Mouse (Mus musculus): ENCODE results near the gene Slc2a12.

The Slc2a12 gene

DNA sequence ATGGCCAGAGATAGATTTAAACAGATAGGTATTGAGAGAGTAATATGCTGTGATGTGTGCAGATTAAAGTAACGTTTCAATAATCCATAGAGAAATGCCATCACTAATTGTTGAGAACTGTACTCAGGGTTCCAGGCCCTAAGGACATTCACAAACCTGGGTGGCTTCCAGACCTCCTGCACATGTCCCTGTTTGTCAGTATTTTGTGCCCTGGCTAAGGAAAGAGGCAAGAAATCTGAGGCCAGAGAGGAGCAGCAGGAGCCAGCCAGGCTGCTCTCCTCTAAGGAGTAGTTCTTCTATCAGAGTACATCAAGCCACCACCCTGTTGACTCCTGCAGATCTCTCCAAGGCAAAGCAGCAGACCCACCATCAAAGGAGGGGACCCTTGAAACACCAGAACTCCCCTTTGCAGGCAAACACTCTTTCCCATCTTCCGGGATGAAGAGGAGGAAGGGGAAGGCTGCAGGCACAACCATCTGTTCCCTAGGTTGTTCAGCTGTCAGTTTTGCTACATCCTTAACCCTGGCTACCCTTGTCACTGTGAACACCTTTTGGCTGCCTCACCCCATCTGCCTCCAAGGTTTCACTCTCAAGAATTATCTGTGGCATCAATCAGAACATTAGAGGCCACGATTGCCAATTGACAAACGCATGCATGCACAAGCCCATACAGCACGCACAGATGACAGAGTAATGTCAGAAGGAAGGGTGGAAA is 15.6 kb downstream of the Slc2a12 start:
- in situ Hi-C loops (cut with MboI): no loop called here

DNA sequence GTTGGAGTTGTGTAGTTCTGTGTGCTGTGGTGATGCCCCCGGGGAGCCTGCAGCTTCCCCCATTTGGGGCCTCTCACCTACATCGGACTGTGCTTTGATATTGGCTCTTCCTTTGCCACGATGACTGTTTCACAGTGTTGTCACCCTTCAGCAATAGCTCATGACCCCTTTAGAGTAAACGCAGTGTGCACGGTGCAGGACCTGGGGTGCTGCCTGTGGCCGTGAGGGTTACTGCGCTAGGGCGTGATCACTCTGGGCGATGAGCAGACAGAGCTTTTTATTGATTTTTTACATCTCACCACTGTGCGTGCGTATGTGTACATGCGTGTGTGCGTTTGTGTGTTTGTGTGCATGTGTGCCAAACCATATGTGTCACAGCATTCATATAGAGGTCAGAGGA is 23.7 kb downstream of the Slc2a12 start:
- in situ Hi-C loops (cut with MboI): no loop called here

DNA sequence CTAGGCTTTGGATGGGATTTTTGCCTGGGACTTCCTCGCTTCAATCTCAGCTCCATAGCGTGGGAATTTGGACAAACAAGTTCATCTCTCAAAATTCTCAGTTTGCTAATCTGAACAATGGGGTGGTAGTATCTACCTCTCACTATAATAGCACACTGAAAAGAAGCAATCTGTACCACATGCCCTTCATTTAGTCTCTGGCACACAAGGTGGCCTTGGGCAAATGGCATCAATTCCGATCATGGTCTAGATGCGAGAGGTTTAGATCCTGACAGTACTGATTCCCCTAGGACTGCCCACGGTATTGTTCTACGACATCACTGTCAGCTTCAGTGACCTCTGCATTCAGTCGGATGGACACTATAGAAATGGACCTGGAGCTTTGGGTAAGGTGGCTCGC is 29.4 kb downstream of the Slc2a12 start:
- in situ Hi-C loops (cut with MboI): no loop called here

DNA sequence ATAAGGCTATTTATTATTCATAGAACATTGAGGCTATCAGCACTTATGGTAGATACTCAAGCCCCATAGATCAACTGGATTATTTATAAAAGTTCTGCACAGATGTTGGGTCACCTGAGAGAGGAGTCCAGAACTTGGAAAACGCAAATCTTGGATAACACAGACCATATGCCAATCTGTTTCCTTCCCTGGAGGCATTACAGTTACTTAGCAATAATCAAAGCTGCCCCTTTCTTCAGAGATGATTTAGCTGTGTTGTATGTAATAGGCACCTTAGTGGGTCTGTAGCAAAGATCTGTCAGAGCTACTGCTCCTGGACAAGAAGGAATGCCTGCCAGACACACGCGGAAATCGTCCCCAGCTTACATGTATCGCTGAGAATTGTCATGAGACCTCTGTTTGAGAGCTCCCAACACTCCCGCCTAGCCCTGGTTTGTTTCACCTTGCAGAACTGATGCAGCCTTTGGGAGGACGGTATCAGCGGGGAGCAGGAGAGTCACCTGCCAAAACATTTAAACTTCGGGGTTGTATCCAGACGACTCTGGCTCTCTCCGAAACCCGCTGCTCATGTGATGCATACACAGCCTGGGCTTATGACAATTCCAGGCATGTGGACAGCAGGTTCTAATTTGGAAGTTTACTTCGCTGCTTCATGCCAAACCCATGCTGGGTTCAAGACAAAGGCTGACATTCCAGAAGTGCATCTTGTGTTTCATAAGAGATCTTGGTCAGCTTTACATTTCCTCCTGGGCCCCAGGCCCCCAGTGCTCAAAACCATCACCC is 31.2 kb downstream of the Slc2a12 start:
- in situ Hi-C loops (cut with MboI): no loop called here

- in situ Hi-C loops (cut with MboI): no loop called here
Measured at GRCm38 (mm10) chr10:22696236-22696635, 51.4 kb downstream of the Slc2a12 start.

GRCm38 (mm10) chr10:22696864-22697263 is 52.1 kb downstream of the Slc2a12 start:
- in situ Hi-C loops (cut with MboI): no loop called here

DNA sequence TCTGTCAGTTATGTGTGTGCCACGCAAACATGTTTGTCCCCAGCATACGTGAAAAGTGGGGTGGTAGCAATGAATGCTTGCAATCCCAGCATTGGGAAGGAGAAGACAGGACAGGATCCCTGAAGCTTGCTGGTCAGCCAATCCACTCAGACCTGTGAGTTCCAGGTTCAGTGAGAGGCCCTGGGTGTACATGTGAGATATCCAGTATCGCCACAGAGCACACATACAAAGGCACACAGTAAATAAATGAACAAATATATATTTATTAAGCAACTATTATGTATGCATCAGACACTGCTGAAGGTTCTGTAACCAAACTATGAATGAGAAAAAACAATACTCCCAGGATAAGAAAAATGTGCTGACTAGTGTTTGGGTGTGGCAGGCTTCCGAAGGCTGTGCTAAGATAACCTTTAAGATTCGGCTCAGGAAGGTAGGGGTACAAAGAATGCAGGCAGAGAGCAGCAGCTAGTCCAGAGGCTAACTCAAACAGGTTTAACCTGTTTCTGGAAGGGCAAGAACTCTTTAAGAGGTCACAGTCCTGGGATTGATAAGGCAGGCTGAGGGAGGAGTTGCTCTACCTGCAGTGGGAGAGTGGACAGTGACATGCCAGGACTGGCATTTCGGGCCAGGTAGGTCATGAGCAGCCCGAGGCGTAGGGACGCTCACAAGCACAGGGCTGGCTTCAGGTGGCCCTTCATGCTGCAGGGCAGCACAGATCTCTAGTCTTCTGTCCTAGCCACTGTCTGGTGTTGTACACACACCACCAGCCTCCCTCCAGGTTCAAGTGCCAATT is 53.5 kb downstream of the Slc2a12 start:
- in situ Hi-C loops (cut with MboI): no loop called here

DNA sequence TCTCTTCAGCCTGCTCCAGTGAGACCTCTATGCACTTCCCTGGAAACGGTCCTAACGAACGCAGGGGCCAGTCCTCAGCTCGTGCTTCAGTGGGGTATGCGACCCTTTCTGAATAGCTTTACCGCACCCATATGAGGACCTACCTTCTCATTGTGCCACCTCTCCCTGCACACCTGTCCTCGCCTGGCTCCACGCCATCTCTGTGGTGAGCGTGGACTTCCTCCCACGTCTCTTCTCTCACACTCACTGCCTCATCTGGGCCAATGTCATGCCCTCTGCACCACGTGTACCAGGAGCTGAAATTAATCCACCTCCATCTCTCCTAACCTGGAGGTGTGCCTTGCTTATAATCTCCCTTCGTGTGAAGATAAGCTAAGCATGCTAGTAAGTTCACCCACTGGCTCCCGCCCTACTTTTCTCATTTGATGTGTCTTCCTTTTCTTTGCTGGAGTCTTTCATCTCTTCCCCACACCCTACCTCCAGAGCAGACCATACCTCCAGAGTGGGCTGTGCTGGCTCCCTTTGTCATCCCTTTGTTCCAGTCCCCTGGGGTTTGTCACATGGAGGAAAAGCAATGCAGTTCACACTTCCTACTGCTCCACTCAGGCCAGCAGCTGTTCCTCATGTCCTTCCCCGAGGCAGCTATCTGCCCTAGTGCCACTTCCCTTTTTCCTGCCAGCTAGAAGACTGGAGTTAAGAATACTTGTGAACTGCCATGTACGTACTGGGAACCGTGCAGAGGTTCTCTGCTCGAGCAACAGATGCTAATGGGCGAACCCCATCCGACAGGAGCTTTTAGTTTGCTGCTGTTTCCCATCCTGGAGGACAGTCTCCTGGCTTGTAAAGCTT is 54.9 kb downstream of the Slc2a12 start:
- in situ Hi-C loops (cut with MboI): no loop called here

- in situ Hi-C loops (cut with MboI): no loop called here
Measured at GRCm38 (mm10) chr10:22700773-22701172, 56.0 kb downstream of the Slc2a12 start.

- in situ Hi-C loops (cut with MboI): no loop called here
Measured at GRCm38 (mm10) chr10:22701485-22702315, 56.9 kb downstream of the Slc2a12 start.

DNA sequence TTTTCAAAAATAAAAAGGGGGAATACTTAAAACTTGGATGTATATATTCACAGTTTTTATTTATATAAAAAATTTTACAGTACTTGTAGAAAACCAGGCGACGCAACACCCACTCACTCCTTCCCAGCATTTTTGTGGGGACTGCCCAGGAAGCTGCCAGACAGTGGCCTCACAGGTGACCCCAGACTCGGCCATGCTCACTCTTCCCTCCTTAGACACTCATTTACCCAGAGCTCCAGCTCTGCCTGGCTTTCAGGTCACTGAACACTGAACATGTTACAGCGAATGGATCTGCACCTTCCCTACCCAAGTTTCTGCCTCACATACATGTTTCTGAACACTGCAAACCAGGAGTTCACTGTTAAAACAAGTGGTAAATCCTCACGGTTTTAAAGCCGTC is 59.0 kb downstream of the Slc2a12 start:
- in situ Hi-C loops (cut with MboI): no loop called here

DNA sequence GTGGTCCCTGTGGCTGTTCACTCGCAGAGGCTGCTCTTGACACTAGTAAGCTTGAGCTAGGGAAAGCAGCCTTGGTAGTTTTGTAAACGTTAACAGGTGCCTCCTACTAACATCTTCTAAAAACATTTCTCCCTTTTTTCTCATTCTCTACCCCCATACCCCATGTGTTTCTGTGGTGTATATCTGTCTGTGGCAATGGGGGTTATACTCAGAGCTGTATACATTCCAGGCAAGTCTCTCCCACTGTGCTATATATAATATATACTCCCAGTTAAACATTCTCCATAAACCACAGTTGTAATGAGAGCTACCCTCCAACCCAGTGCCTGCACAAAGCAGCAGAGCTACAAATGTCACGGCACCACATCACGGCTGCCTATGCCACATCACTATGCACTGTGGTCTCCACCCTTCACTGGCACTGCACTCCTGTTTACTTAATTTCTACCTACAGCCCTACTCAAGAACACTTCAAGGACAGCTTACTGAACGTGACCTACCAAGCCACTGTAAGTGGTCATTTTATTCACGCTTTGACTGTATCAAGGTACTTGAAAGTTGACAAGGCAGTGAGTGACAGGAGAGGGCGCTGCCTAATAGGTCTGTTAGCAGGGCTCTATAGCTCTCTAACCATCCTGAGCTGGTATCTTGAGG is 63.5 kb downstream of the Slc2a12 start:
- in situ Hi-C loops (cut with MboI): no loop called here

GRCm38 (mm10) chr10:22710173-22710777 is 65.5 kb downstream of the Slc2a12 start:
- in situ Hi-C loops (cut with MboI): no loop called here

DNA sequence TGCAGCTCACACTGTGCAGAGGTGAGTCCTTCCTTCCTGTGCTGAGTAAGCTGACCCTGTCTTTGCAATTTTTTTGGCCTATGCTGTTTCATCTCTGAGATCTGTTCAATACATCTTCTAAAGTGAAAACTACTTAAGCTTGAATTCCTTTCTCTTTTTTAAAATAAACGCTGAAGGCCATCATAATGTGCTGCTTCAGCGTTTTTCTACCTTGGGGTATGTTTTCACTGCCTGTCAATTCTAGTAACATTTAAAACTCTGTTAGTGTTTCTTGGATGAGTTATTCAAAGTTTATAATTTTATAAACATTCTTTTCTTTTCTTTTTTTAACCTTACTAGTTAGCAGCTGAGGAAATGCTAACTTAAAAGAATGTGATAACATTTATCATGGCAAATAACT is 68.1 kb downstream of the Slc2a12 start:
- in situ Hi-C loops (cut with MboI): no loop called here

GRCm38 (mm10) chr10:22714520-22714919 is 69.7 kb downstream of the Slc2a12 start:
- in situ Hi-C loops (cut with MboI): no loop called here

- in situ Hi-C loops (cut with MboI): no loop called here
Measured at GRCm38 (mm10) chr10:22718475-22718874, 73.7 kb downstream of the Slc2a12 start.

- in situ Hi-C loops (cut with MboI): no loop called here
Measured at GRCm38 (mm10) chr10:22720781-22721529, 76.1 kb downstream of the Slc2a12 start.

- in situ Hi-C loops (cut with MboI): no loop called here
Measured at GRCm38 (mm10) chr10:22725166-22725565, 80.4 kb downstream of the Slc2a12 start.

- in situ Hi-C loops (cut with MboI): no loop called here
Measured at GRCm38 (mm10) chr10:22726295-22726694, 81.5 kb downstream of the Slc2a12 start.

Measured in mature B cell (primary cell).